Mouse (Mus musculus) midbrain, embryonic 10.5 days (tissue): ENCODE measurements at regions not wholly inside any gene's neighbourhood (a gene's known extent, or its start where the extent isn't known, plus 50 kb on each side); places are given as distances from the start of the nearest gene placed in this dataset.

Source experiments
- DNase-seq: peaks from one replicate; pipeline ENCODE4 v3.0.0-alpha.2; 2017; ENCODE audit warnings: low spot score
- H3K27ac ChIP-seq: fragments of 300-500 bp; sonication (generic); replicated peaks from 2 replicates; pipeline ENCODE4 v1.5.1; 2016; ENCODE audit warnings: mild to moderate bottlenecking
- H3K27me3 ChIP-seq: fragments of 300-500 bp; sonication (generic); 2 replicates; pipeline ENCODE4 v1.6.1; 2016; ENCODE audit warnings: low read depth, mild to moderate bottlenecking; ENCODE audit not compliant: poor library complexity, severe bottlenecking
- H3K36me3 ChIP-seq: fragments of 300-500 bp; sonication (generic); 2 replicates; pipeline ENCODE4 v1.6.1; 2016; ENCODE audit warnings: mild to moderate bottlenecking, moderate library complexity
- H3K4me1 ChIP-seq: fragments of 300-500 bp; sonication (generic); 2 replicates; pipeline ENCODE4 v1.6.1; 2016
- H3K4me3 ChIP-seq: fragments of 300-500 bp; sonication (generic); 2 replicates; pipeline ENCODE4 v1.5.1; 2016; ENCODE audit warnings: mild to moderate bottlenecking, moderate library complexity
- H3K9me3 ChIP-seq: fragments of 300-500 bp; sonication (generic); replicated peaks from 2 replicates; pipeline ENCODE4 v1.6.1; 2016; ENCODE audit warnings: mild to moderate bottlenecking
- WGBS: fragments of 180-500 bp; shearing (Covaris S2); methylation state at CpG from one replicate; pipeline ENCODE4 v1.1.7; 2016; 5-methylcytosine and 5-hydroxymethylcytosine counted together

GRCm38 (mm10) chr1:34930571-34930970 is 80.8 kb downstream of the Plekhb2 start:
- WGBS: 90% methylated on average over 11 of the region's 11 CpGs
- H3K27me3 ChIP-seq: no peaks in the 10 kb centered on the region
- no peak for DNase-seq
- H3K27ac ChIP-seq: no peak overlapping the region
- H3K36me3 ChIP-seq: no peaks in the 10 kb centered on the region
- peaks cover 43% of the 10 kb centered on the region for H3K9me3 ChIP-seq
- H3K4me1 ChIP-seq: no peaks in the 10 kb centered on the region
- H3K4me3 ChIP-seq: no peak overlapping the region

GRCm38 (mm10) chr1:34943196-34943595 is 93.4 kb downstream of the Plekhb2 start:
- H3K9me3 ChIP-seq: no peaks in the 10 kb centered on the region
- H3K36me3 ChIP-seq: no peaks in the 10 kb centered on the region
- H3K4me1 ChIP-seq: no peaks in the 10 kb centered on the region
- no peaks in the 10 kb centered on the region for H3K27me3 ChIP-seq
- no peak overlapping the region for H3K27ac ChIP-seq
- H3K4me3 ChIP-seq: no peak overlapping the region
- WGBS: 88% methylated on average over 1 of the region's 1 CpGs
- DNase-seq: no peak

GRCm38 (mm10) chr1:34961633-34962507 is 112.1 kb downstream of the Plekhb2 start:
- no peaks in the 10 kb centered on the region for H3K36me3 ChIP-seq
- H3K9me3 ChIP-seq: peaks cover 9% of the 10 kb centered on the region; the same call in 1 of the 2 replicates
- no peak overlapping the region for H3K4me3 ChIP-seq
- WGBS: 86% methylated on average over 19 of the region's 19 CpGs
- H3K27me3 ChIP-seq: no peaks in the 10 kb centered on the region
- no peak overlapping the region for H3K27ac ChIP-seq
- H3K4me1 ChIP-seq: no peaks in the 10 kb centered on the region
- no peak for DNase-seq

- H3K4me3 ChIP-seq: no peak overlapping the region
- H3K36me3 ChIP-seq: no peaks in the 10 kb centered on the region
- no peak for DNase-seq
- 81% methylated on average over 6 of the region's 6 CpGs for WGBS
- no peak overlapping the region for H3K27ac ChIP-seq
- H3K27me3 ChIP-seq: no peaks in the 10 kb centered on the region
- H3K9me3 ChIP-seq: peaks cover 9% of the 10 kb centered on the region; the same call in 1 of the 2 replicates
- H3K4me1 ChIP-seq: no peaks in the 10 kb centered on the region
Measured at GRCm38 (mm10) chr1:34962508-34962885, 112.7 kb downstream of the Plekhb2 start.

GRCm38 (mm10) chr1:34974801-34975200 is 125.0 kb downstream of the Plekhb2 start:
- no peaks in the 10 kb centered on the region for H3K36me3 ChIP-seq
- H3K4me1 ChIP-seq: no peaks in the 10 kb centered on the region
- peaks cover 14% of the 10 kb centered on the region for H3K9me3 ChIP-seq
- H3K27ac ChIP-seq: no peak overlapping the region
- 91% methylated on average over 6 of the region's 6 CpGs for WGBS
- DNase-seq: no peak
- no peak overlapping the region for H3K4me3 ChIP-seq
- H3K27me3 ChIP-seq: no peaks in the 10 kb centered on the region

- Histone ChIP-seq H3K4me1 (no peaks in the 10 kb centered on the region), H3K9me3 (peaks cover 14% of the 10 kb centered on the region), H3K27me3 (no peaks in the 10 kb centered on the region), H3K4me3 (no peak overlapping the region), H3K36me3 (no peaks in the 10 kb centered on the region), H3K27ac (no peak overlapping the region)
- no peak for DNase-seq
- 92% methylated on average over 10 of the region's 10 CpGs for WGBS
Measured at GRCm38 (mm10) chr1:34978156-34978555, 128.4 kb downstream of the Plekhb2 start.

GRCm38 (mm10) chr1:34979350-34979749 is 129.6 kb downstream of the Plekhb2 start:
- WGBS: 65% methylated on average over 3 of the region's 3 CpGs
- DNase-seq: no peak
- H3K4me3 ChIP-seq: no peak overlapping the region
- H3K4me1 ChIP-seq: no peaks in the 10 kb centered on the region
- H3K36me3 ChIP-seq: no peaks in the 10 kb centered on the region
- no peaks in the 10 kb centered on the region for H3K27me3 ChIP-seq
- H3K9me3 ChIP-seq: peaks cover 14% of the 10 kb centered on the region
- no peak overlapping the region for H3K27ac ChIP-seq

- Histone ChIP-seq H3K27ac (no peak overlapping the region), H3K36me3 (no peaks in the 10 kb centered on the region), H3K9me3 (peaks cover 14% of the 10 kb centered on the region), H3K4me3 (no peak overlapping the region), H3K27me3 (no peaks in the 10 kb centered on the region), H3K4me1 (no peaks in the 10 kb centered on the region)
- 86% methylated on average over 2 of the region's 2 CpGs for WGBS
- DNase-seq: no peak
Measured at GRCm38 (mm10) chr1:34981934-34982333, 132.2 kb downstream of the Plekhb2 start.

GRCm38 (mm10) chr1:34982966-34983365 is 133.2 kb downstream of the Plekhb2 start:
- H3K4me1 ChIP-seq: no peaks in the 10 kb centered on the region
- 79% methylated on average over 2 of the region's 2 CpGs for WGBS
- H3K36me3 ChIP-seq: no peaks in the 10 kb centered on the region
- H3K27ac ChIP-seq: no peak overlapping the region
- no peak overlapping the region for H3K4me3 ChIP-seq
- peaks cover 14% of the 10 kb centered on the region for H3K9me3 ChIP-seq
- no peak for DNase-seq
- H3K27me3 ChIP-seq: no peaks in the 10 kb centered on the region

GRCm38 (mm10) chr1:34986861-34987260 is 137.1 kb downstream of the Plekhb2 start:
- no peak overlapping the region for H3K27ac ChIP-seq
- H3K36me3 ChIP-seq: no peaks in the 10 kb centered on the region
- H3K27me3 ChIP-seq: no peaks in the 10 kb centered on the region
- DNase-seq: no peak
- no peaks in the 10 kb centered on the region for H3K4me1 ChIP-seq
- H3K4me3 ChIP-seq: no peak overlapping the region
- WGBS: 86% methylated on average over 2 of the region's 2 CpGs
- no peaks in the 10 kb centered on the region for H3K9me3 ChIP-seq

- H3K4me1 ChIP-seq: no peaks in the 10 kb centered on the region
- H3K27me3 ChIP-seq: no peaks in the 10 kb centered on the region
- no peak overlapping the region for H3K4me3 ChIP-seq
- 86% methylated on average over 8 of the region's 8 CpGs for WGBS
- no peak overlapping the region for H3K27ac ChIP-seq
- no peaks in the 10 kb centered on the region for H3K9me3 ChIP-seq
- H3K36me3 ChIP-seq: no peaks in the 10 kb centered on the region
- no peak for DNase-seq
Measured at GRCm38 (mm10) chr1:34987650-34988221, 138.0 kb downstream of the Plekhb2 start.

GRCm38 (mm10) chr1:34988225-34988624 is 138.4 kb downstream of the Plekhb2 start:
- H3K36me3 ChIP-seq: no peaks in the 10 kb centered on the region
- H3K27me3 ChIP-seq: no peaks in the 10 kb centered on the region
- H3K27ac ChIP-seq: no peak overlapping the region
- 86% methylated on average over 7 of the region's 7 CpGs for WGBS
- no peak overlapping the region for H3K4me3 ChIP-seq
- no peaks in the 10 kb centered on the region for H3K4me1 ChIP-seq
- no peaks in the 10 kb centered on the region for H3K9me3 ChIP-seq
- DNase-seq: no peak

- WGBS: 85% methylated on average over 1 of the region's 1 CpGs
- DNase-seq: no peak
- Histone ChIP-seq H3K4me1 (no peaks in the 10 kb centered on the region), H3K27ac (no peak overlapping the region), H3K36me3 (no peaks in the 10 kb centered on the region), H3K27me3 (no peaks in the 10 kb centered on the region), H3K4me3 (no peak overlapping the region), H3K9me3 (no peaks in the 10 kb centered on the region)
Measured at GRCm38 (mm10) chr1:35000801-35001200, 151.0 kb downstream of the Plekhb2 start.
